Mouse (Mus musculus): Measurements from ENCODE around the gene Trmt2a.

DNA sequence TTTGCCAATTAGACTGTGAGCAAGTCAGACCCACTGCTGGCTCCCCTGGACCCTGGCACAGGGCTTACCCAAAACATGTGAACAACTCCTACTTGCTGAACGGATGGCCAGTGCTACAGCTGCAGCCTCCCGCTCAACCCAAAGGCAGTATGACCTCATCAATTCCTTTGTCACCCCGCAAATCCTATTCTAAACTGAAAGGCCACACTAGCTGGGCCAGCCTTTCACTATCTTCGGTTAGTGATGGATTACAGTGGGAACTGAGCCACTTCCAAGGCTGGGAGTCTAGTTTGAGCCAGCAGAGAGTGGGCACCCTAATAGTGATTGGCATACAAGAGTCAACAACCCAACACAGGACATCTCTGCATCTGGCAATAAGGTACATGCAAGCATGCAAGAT, 39.7 kb downstream of the Trmt2a start:
- TF ChIP-seq CTCF (IDR thresholded peaks at IDR 0.05; ENCODE audit: low read depth): no peak
- TF ChIP-seq EP300 (optimal IDR thresholded peaks at IDR 0.05): no peak

All from stomach, postnatal 0 days (tissue).